Mouse (Mus musculus) erythroblast, embryonic 14.5 days (primary cell): ENCODE results near the gene Adamts9.

Source experiments
- GATA1 ChIP-seq: IDR thresholded peaks from 2 replicates; pipeline ENCODE4 v1.6.1; 2012; ENCODE audit warnings: low read length, inconsistent platforms, mixed read lengths
- TAL1 ChIP-seq: IDR thresholded peaks from 3 replicates; pipeline ENCODE4 v1.6.1; 2012; ENCODE audit warnings: low read length, inconsistent platforms, mixed read lengths

- TF ChIP-seq TAL1 = no peak
- TF ChIP-seq GATA1 = no peak
Observed at GRCm38 (mm10) chr6:92823991-92824390, 119.3 kb downstream of the Adamts9 start.
